Mouse (Mus musculus) retina, embryonic 14.5 days (tissue): ENCODE measurements around the gene Fbxw8.

Source experiments
- DNase-seq: peaks from one replicate; pipeline ENCODE4 v3.0.0-alpha.2; 2015; ENCODE audit warnings: low spot score

The Fbxw8 gene

DNA sequence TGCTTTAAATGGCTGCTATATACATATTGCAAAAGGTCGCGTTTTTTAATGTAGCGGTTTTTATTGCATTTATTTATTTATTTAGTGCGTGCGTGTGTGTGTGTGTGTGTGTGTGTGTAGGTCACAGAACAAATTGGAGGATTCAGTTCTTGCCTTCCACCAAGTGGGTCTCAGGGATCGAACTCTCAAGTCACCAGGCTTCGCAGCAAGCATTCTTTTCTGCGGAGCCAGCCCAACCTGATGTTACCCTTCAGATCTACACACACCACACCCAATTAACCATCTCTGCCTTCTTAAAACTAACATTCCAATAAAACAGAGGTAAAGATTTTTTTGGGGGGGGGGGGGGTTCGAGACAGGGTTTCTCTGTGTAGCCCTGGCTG, 292 bp upstream of the Fbxw8 start:
- DNase-seq, result no peak

DNA sequence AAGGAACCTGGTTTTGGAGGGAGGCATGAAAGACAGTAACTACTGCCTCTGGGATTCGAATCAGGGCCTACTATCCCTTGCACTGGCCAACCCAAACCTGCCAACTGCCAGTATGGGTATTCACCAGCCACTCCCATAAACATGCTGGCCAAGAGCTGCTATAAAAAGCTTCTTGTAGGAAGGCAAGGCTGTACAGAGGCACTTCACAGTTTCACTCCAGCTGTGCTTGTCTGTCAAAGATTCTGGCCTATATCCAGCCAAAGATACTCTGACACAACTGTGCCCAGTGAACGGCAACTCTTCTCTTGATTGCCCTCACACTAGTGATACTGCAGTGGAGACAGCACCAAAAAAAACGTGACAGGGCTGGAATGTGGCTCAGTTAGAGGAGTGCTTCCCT, 5.6 kb downstream of the Fbxw8 start:
- DNase-seq, result no peak

DNA sequence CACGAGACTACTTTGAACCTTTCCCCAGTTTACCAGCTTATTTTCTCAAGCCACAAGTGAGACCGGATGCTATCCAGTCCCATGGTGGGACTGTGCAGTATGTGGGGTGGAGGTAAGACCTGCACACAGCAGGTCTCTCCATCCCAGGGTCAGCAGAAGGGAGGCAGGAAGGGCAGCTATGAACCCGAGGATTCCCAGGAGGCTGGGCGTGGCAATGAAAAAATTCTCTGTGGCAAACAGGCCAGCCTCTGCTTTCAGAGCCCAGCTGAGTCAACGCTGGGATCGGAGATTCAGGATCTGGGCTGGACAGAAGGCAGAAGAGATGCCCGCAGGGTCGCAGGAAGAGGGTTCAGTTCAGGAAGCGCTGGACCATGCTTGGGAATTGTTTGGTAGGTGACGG, 8.0 kb downstream of the Fbxw8 start:
- no peak for DNase-seq

DNA sequence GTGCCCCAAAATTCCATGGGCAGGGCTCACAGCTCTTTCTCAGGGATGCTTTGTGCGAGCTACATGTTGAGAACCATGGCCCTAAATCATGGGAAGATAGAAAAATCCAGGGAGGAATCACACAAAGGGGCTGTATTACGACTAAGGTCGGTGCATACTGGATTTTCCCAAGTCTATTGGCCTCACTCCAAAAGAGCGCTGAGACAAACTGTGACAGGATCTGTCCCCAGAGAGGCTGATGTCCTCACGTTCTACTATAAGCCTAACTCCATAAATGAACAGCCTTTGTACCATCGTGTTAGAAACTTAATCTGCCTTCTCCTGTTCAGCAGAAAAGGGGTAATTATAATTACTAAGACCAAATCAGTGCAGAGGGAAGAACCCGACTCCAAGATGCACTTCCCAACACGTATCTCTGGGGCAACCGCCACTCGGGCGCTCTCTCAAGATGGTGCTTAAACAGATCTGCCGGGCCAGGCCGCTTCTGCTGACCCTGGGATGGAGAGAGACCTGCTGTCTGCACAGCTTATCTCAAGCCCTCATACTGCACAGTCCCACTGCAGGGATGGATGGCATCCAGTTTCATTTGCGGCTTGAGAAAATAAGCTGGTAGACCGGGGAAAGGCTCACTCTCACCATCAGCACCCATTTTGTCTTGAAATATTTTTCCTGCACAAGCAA, 9.1 kb downstream of the Fbxw8 start:
- no peak for DNase-seq

DNA sequence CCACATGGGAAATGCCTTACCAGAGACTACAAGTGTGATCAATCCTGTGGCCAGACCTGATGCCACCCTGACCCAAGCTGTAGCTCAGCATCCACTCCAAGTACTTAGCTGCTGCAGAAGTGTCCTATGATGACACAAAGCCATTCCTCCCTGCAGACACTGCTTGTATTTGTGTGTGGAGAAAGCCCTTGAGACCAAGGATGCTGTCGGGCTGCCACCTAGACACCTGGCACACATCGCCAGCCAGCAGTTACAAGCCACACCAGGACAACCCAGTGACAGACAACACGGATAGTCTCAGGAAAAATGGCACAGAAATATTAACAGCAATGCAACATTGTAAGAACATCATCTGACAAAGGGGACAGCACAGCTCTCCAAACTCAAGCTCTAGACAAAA, 9.8 kb downstream of the Fbxw8 start:
- DNase-seq, result no peak

DNA sequence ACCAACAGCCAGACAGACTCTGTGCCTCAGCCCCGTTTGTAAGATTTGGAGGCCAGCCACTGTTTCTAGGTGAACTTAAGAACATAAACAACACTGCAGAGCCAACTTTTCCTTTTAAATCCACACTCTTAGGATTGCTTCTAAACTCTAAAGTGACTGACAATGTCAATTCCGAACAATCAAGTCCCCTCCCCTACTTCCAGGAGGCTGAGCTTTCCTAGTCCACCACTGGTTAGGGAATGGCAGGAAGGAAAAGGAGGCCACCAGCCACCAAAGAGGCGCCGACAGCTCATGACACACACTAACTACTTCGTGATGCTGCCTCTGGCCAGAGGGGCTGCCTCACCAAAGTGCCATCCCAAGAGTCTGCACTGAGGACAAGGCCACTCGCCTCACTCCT, 10.5 kb downstream of the Fbxw8 start:
- DNase-seq, result no peak

DNA sequence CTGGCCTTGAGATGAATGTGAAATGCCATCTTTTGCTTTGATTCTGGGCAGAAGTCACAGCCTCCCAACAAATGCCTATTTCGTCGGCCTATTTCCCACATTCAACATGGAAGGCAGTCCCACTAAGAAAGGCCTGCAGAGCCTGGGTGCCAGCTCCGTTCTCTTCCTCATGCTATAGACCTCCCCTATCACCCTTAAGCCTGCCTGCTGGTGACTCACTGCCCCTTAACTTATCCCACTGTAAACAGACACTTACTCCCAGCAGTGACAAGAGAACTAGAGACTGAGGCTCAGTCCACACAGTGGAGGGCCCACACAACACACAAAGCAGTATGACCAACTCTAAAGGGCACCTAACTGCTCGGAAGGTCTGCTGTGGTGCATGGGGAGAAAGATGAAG, 10.9 kb downstream of the Fbxw8 start:
- no peak for DNase-seq

DNA sequence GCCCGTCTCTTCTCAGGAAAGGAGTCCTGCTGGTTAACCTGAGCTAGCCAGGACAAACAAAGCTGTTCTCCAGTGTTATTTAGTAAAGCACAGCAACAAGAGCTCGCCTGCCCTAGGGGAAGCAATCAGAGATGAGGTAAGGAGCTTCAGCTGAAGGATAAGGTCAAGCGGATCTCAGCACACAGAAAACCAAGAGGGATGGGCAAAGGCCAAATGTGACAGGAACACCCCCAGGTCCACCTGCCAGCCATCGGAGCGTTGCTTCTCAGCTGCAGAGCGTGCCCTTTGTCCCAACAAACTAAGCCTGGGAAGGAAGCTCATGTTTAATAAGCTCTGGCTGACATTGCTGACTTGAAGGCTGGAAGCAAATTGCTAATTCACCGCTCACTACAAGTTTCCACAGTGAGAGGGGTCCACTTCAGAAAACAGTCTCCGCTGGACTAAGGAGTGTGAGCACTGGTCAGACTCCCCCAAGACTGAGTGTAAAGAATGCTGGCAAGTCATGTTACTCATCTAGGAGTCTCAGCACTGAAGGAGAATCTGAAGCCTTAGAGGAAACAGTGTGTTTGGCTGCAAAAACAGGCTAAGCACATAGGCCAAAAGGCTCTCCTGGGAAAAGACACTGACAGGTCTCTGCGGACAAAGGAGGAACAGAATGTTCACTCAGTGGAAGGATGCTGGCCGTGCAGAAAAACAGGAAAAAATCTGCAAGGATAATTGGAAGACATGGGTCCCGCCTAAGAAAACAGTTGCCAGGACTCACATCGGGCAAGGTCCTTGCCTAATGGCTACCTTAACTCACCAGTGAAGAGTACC, 11.8 kb downstream of the Fbxw8 start:
- no peak for DNase-seq

DNA sequence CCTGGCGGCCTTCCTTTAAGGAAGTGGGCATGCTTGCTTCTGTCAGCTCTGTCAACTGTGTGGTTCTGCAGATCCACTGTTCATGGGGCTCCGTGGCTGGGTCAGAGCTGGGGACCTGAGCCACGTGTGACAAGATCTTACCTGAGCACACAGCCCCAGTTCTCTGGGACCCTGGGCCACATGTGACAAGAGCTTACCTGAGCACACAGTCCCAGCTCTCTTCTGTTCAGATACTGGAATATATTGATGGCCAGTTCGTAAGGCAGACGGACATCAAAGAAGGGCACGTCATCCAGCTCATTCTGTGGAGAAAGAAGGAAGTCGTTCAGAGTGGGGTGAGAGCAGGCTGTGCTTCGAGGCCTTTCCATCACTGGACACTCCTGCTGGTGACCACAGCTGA, 12.8 kb downstream of the Fbxw8 start:
- no peak for DNase-seq

DNA sequence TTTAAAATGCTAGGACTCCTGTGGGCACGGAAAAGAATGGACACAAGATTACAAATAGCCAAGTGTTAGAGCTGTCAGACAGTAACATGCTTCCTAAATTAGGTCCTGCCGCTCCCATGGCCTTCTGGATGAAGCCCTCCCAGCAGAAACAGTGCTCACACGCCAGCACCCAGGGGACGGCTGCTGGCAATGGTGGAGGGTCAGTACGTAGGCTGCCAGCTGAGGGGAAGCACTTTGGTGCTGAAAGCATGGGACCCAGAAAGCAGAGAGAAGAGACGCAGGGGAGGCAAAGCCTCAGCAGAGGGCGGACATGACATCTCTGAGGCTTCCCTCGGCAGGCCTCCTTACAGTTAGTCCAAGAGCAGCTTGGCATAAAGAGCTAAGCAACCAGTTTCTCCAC, 15.6 kb downstream of the Fbxw8 start:
- no peak for DNase-seq

DNA sequence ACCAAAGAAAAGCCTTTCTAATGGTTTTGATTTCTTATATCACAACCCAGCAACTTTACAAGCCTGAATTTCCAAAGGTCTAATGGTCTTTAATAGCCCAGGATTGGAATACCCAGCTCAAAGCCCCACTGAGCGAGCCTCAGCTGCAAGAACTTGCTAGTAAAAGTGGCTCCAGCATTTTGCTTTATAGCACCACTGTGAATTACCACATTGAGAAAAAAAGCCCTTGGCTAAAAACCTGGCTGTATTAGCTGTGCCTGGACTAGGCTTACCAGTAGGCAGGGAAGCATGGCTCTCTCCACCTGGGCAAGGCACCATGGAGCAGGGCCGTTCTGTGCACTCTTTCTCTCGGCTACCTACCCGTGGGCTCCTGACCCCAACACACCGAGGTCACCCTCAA, 18.9 kb downstream of the Fbxw8 start:
- DNase-seq, result no peak

DNA sequence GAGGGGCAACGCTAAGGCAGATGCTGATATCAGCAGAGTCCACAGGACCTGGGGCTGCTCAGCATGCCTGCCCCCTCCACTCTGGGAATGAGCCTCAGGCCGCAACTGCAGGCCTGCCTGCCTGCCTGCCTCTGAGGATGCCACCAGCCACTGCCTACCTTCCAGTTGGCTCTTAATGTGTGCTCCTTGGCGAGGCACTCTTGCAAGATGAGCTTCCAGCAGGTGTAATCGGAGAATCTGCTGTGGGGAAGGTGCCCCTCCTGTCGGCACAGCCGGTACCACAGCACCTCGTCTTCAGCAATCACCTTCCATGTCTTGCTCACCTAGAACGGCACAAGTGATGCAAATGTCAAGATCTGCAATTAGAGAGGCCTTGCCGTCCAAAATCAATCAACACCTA, 26.6 kb downstream of the Fbxw8 start:
- DNase-seq, result no peak

DNA sequence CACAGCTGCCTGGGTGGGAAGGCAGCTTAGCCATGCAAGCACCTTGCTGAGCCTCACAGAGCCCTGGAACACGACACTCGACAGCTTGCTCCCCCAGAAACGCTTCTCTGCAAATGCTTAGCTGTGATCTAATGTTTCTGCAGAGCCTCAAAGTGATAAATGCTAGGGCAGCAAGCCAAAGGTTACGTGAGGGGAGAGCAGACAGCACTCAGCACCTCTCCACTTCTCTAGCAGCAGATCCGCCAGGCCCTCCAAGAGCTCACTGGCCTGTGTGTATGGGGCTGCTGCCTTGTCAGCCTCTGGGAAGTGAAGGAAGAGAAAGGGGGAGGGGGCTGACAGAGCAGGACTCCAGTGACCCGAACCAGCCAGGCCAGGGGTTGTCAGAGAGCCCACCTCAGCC, 27.1 kb downstream of the Fbxw8 start:
- DNase-seq, result no peak

DNA sequence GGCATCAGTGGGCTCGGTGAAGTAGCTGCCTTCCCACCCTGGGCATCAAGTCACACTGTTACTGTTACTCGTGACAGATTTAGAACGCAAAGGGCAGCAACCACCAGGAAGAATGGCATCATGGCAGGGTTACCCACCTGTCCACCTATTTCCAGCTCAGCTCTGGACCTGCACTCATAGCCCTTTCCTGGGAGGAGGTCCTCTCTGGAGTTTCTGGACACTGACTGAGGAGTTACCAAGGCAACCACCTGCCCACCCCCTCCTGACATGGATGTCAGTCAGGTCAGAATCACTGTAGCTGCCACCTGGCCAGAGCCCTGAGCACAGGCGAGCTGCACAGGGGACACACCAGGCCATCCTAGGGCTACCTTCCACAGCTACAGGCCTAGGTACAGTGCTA, 28.6 kb downstream of the Fbxw8 start:
- DNase-seq, result no peak

DNA sequence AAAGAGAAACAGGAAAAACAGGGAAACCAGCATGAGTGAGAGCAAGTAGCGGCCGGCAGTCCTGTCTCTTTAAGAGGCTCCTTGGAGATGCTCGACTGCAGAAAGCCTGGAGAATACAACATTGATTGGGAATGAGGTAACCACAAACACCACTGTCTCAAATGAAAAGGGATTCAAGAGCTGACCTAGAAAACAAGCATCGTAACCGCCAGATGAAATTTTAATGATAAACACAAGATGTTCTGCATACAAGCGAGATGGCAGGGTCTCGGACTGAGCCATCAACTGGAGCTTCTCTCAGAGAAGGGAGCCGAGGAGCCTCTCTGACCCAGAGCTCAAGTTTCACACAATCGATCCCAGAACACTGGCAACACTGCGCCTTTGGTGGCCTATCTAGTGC, 32.2 kb downstream of the Fbxw8 start:
- DNase-seq, result peak; percentile 51

DNA sequence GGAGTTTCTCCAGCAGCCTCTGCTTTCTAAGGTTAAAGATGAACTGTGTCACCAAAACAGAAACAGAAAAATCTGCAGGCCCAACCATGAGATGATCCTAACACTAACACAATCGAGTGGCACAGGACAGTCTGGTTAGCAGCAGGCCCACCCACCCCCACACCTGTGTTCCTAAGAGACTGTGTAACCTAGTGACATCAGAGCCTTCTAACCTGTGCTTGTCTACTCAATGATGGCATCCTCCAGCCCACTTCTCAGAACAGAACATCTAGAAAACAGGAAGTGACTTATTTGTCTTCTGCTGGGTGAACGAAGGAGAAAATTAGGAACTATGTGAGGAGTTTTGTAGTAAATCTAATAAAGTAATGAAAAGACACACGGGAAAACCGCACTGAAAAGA, 33.3 kb downstream of the Fbxw8 start:
- DNase-seq, result no peak

DNA sequence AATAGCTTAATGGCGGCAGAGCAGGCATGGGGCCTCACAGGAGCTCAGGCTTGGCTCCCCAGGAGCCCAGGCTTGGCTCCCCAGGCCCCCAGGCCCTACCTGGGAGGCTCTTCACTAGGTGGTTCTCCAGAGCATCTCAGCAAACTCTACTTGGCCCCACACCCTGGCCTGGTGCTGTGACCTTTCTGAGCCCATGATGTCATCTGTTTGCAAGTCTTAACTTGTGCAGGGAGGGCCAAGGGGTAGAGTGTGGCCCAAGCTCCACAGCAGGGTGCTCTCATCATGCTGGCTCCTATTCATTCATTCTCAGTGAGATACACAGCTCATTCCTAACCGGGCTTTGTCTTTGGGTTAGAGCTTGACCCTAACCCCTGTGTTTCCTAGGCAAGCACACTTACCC, 34.6 kb downstream of the Fbxw8 start:
- no peak for DNase-seq

DNA sequence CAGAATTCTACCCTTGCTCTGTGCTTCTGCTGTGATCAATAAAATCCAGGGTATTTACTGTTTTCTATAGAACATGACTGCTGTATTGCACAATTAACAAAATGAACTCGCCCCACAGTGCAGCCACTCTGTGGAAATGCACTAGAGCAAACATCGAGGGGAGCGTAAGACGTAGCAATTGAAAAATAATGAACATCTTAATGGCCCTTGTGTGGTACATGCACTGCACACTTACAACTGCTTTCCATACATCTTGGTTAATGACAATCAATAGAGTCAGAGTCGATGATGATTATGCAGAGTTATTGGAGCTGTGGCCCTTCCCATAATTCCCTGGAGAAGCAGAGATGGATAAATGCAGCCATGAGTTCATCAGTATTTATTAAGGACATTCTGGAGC, 36.3 kb downstream of the Fbxw8 start:
- no peak for DNase-seq

DNA sequence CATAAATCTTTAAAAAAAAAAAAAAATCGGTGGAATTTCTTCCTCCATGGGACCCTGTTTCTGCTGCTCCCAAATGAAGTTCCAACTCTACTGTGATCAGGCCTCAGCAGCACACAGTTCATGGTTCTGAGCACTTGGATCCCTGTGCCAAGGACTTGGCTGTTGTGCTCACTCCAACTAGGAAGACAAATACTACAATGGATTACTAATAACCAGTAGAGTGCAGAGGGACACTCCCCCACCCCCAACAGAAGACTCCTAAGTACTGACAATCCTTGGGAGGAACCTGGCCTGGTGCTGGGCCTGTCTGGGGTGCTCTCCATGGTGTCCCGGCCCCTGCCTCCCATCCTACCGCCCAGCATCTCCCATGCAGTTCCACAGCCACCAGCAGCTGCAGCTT, 36.9 kb downstream of the Fbxw8 start:
- no peak for DNase-seq

DNA sequence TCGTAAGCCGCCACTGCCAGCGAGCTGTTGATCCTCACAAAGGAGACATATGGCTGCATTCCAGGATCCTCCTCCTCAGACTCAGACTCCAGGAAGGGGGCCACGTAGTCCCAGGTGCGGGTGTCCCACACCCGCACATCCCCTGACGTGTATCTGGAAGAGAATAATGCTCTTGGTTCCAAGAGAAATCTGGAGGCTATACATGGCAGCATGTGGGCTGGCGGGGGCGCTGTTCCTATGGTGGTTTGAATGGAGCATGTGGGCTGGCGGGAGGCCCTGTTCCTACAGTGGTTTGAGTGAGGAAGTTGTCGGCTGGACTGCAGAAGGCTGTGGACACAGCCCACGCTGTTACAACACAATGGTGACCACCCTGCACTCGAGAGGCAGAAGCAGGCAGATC, 41.6 kb downstream of the Fbxw8 start:
- no peak for DNase-seq

DNA sequence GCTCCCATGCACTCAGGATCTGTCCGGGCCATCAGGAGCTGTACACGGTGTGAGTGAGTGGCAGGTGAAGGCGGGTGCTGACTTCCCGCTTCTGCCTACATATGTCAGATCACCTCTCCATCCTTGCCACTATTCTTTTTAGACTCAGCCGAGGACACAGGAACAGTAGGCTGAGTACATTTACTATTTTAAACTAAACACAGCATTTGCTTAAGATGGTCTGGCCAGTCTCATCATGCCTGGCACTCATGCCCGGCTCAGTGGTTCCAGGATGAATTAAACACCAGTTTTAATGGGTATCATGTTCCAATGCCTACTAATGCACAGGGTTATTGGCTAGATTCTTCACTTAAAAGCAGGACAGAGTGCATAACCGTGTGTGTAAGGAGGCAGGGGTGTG, 42.2 kb downstream of the Fbxw8 start:
- DNase-seq, result no peak

DNA sequence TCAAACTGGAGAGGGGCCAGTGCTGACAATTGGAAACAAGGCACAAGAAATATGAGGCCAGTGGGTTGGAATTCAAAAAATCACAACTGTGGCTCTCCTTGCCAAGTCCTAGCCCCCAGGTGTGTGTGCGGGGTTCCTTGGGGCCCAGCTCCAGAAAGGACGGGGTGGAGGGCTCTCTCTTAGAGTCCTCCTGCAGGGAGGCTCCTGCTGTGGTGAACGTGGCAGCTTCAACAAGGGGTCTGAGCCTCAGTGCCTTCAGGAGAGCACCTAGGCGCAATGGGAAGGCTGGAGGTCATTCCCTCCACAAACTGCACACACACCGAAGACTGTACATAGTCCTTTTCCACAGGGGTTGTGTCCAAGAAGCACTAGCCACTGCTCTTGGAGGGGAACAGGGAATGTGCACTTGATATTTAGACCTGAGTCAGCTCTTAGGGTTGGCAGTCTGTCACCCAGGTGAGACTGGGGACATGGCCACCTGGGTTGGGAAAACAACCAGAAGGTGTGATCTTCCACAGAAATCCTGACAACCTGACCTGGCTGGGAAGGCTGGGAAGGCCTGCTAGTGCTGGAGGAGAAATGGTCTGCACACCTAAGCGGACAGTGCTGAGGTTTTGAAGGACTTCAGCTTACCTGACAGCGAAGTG, 46.3 kb downstream of the Fbxw8 start:
- no peak for DNase-seq

DNA sequence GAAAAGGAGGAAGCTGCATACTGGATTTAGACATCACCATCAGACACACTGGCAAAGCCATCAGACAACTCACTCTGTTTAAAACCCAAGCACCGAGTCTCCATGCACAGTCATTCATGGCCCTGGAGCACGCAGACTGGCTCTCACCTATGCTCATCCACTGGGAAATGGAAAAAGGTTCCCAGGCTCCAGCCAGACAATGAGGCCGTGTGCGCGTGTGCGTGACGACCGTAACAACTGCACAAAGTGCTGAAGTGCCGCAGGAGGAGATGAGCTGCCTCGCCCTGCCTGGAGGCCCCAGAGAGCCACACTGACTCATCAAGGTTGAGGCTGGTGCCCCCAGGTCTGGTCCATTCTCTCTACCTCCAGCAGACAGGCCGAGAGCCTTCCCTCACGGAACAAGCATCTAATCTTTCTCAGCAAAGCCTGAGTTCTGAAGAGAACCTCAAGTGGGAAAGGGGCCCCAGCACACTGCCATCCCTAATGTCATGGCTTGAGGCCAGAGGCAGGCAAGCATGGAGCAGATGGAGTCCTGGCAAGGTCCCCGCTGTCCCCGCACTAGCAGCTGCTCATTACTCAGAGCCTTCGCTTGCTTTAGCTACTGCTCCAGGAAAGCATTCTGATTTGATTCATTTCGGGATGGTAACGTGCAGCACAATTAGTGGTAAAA, 47.0 kb downstream of the Fbxw8 start:
- no peak for DNase-seq
